Mouse (Mus musculus): ENCODE measurements around the gene Dab1.

Gene Dab1

DNA sequence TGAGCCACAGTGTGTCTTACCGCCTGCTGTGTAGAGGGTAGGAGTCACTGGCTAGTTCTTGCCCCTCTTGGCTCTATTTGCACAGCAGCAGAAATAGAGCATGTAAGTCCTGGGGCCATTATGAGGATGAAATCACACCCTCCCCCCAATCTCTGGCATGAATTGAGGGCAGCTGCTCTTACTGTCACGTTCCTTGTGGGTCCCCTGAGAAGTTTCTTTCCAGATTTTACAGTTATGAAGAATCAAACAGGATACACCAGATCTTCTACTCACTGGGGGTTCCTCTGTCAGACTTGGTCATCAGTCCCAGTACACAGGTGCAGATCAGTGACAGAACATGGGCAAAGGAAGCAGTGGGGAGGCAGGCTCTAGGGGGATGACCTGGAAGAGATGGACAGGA lies 825.8 kb downstream of the Dab1 start:
- DNase-seq (ENCODE audit: low spot score in 2 of 2) = no peak

DNA sequence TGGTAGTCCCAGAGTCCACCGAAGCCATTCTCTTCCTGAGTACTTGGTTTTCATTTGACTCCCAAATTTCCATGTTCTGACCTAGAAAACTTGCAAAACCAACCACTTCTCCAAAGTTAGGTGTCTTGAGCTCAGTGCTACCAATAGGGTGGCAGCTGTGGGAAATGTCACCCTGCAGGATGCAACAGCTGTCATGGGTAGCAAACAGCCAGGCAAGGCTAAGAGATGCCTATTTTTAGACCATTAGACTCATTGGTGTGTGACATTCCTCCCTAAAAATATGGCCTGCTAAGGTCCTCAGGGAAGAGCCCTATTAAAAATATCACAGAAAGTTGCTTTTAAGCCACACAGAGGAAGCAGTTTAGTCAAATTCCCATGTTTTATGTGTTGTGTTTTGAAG lies 829.0 kb downstream of the Dab1 start:
- DNase-seq (ENCODE audit: low spot score in 2 of 2) = no peak

DNA sequence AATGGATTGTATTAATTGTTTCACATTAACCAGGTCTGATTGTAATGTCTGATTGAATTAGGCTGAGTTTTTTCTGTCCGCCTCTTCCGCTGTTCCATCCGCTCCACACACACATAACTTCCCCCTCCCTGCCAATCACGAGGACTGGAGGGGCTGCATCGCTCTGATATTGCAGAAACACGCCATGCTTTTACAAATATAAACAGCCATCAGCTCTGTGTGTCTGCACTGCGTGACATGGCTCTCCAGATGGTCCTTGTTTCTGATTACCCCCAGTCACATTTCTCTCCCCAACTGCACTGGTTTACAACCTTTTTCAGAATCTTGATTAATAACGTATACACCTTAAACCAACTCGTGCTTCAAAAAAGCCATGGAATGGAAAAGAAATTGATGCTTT lies 831.5 kb downstream of the Dab1 start:
- DNase-seq (ENCODE audit: low spot score in 2 of 2) = no peak

DNA sequence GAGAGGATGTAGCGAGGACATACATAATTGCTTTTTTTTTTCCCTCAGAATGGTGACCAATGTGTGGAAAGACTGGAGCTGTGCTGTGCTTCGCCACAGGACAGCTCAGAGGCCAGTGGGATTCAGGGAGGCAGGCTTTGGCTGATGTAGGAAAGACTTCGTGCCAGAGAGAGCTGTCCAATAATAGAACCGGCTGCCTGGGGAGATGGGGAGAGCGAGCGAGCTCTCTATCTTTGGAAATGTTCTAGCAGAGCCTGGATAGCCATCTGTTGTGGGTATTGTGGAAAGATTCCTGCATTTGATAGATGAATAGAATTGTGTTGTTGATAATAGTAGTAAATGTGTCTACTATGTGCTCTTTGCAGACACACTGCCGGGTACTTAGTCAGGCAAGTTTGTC lies 833.4 kb downstream of the Dab1 start:
- DNase-seq (ENCODE audit: low spot score in 2 of 2) = no peak

DNA sequence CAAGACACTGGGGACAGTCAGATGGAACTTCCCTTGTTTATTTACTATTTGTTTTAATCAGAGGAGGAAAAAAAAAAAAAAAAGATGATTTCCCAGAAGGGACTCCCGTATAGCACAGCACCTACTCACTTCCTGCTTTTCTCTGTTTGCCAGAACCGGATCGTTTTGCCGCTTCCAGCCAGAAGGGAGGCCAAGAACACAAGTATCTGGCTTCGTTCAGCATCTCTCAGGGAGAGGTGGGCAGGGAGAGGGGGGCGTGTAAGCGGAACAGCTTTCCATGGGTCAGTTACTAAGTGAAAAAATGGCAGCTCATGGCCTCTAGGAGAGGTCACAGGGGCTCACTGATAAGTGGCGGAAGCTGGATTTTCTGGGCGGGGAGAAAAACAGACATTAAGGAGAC lies 836.0 kb downstream of the Dab1 start:
- DNase-seq (ENCODE audit: low spot score in 2 of 2) = no peak

GRCm38 (mm10) chr4:104455760-104456159 lies 836.6 kb downstream of the Dab1 start:
- no peak for DNase-seq (ENCODE audit: low spot score in 2 of 2)

DNA sequence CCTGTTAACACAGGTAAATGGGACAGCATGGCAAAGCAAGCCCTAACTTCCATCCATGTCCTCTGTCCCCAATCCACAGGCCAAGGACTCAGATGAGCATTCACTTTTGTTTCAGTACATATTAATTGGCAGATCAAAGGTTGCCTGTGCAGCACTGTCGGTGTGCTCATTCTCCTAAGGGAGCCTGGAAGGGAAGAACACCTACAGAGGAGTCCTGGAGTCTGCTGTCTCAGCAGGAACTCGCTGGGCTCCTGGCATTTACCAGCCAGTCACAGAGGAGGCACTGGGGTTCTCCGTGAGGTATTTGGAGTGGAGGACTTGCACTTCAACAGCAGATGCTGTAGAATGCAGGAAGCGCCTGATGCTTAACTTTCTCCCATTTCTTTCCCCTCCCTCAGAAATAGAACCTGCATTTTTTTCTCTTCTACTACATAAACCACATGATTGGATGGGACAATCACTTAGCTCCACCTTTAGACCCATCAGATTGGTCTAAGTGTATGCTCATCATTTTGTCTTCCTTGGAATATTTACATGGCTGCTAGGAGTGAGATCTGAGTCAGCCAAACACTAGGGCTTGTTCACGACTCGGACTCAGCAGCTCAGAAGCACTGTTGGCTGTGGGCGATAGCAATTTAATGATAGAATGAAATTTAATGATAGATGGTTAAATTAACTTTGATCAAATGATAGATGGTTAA lies 837.2 kb downstream of the Dab1 start:
- no peak for DNase-seq (ENCODE audit: low spot score in 2 of 2)

DNA sequence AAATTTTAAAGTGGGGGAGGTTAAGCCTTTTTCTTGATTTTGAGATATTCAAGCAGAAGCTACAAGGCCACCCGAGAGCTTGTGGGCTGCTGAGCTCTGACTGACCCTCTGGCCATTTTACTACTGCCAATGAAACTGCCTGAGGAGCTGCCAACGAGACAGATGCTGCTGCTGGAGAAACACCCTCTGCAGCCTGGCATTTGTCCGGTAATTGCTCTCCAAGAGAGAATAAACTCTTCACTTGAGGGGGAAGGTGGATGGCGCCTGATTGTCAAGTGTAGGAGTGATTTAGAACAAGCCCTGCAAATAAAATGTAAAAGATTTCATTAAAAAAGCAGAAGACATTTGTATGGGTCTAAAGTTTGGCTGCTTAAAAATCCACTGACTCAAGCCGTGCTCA lies 839.6 kb downstream of the Dab1 start:
- DNase-seq (ENCODE audit: low spot score in 2 of 2) = no peak

DNA sequence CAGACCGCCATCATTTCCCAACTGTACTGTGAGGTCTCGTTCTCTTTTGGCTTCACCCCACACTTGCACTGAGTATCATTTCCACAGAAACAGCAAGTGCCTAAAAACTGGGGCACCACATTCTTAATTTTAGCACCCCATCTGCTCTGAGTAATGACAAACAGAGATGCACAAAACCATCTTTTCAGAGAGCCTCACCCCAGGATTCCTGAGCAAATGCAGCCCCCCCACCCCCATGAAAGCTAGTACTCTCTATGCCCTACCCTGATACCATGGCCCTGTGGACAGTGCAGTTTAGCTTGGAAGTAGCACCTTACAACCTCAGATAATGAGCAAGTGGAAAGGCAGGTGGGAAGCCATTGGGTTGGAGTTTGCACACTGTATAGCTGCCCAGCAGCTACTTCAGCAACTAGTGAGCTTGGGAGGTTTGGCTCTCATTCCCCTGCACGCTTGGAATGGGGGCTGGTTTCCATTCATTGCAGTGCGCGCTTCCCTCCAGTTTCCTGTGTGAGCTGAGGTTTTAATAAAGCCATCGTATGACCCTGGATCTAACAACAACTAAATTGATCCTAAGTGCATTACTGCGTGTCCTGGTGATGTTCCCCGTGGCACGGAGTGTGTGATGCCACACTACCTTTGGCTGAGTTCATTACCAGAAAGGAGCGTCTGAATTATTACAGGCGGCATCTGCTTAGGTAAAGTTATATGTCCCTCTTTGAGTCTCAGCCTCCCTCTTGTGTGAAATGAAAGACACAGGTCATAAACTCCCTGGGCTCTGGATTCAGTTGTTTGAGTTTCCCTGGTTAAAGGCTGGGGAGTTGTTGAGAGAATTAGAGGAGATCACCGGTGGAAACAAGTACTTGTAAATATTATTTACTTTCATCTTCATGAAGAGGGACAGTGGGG lies 842.2 kb downstream of the Dab1 start:
- no peak for DNase-seq (ENCODE audit: low spot score in 2 of 2)

DNA sequence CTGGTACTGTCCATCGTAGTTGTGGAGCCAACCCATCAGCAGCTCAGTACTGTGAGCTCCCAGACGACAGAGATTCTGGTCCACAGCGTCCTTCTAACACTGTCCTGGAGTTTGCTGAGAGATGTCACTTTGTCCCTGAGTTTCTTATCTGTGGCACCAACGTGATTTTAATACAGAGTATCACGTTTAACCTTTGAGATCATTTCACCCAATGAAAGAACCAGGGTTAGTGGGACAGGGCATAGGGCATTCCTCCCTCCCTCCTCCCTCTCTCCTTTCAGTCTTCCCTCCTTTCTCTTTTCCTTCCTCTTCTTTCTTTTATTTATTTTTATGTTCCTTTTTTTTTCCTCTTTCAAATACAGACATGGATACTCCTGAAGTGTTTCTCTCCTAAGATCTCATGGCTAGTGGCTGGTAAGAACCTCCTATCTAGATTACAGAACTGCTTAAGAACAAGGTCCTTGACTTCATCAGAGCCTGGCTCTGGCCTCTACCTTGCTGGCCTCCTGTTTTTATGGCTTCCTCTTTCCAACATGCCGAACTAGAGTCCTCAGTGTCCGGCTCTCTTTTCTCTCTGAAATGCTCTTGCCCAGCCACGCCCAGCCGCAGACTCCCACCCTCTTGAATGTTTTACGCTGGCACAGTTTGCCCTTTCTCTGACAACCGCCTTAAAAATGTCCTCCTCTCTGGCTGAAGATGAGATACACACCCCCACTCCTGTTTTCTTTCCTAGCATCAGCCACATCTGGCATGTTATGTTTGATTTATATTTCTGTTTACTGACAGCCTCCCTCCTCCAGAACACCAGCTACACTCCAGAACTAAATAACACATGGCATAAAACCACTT lies 844.0 kb downstream of the Dab1 start:
- no peak for DNase-seq (ENCODE audit: low spot score in 2 of 2)

- no peak for DNase-seq (ENCODE audit: low spot score in 2 of 2)
Measured at GRCm38 (mm10) chr4:104463781-104464170, 844.6 kb downstream of the Dab1 start.

GRCm38 (mm10) chr4:104465594-104465993 lies 846.4 kb downstream of the Dab1 start:
- DNase-seq (ENCODE audit: low spot score in 2 of 2) = no peak

DNA sequence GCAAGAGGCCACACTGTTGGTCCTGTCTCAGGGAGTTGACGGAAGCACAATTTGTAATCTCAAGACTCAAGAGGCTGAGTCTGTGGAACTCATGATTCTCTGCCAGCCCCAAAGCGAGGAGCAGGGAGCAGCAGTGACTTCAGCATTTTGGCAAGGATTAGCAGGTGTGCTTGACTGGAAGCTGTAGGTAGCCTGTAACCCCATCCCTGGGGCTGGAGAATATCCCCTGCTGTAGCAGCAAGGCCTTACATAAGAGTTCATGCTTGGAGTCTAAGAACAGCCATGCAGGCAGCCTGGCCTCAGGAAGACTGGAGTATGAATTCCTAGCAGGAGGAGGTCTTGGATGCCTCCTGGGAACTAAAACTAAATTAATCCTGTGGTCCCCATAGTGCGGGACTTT lies 849.5 kb downstream of the Dab1 start:
- DNase-seq (ENCODE audit: low spot score in 2 of 2) = no peak

DNA sequence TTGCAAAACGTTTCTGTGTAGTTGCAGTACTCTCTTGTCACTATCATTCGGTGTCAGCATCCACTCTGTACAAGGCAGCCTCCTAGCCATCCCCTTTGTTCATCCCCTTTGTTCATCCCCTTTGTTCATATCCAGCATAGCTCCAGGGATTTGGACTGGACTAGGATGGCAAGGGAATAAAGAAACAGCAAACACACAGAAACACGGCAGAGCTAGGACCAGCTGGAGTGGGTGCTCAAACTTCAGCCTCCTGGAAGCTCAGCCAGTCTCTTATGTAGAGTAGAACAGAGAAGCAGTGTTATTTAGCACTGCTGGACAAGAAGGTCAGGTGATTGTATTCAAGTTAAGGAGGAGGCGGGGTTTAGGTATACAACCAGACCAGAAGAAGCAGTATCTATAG lies 853.8 kb downstream of the Dab1 start:
- no peak for DNase-seq (ENCODE audit: low spot score in 2 of 2)

DNA sequence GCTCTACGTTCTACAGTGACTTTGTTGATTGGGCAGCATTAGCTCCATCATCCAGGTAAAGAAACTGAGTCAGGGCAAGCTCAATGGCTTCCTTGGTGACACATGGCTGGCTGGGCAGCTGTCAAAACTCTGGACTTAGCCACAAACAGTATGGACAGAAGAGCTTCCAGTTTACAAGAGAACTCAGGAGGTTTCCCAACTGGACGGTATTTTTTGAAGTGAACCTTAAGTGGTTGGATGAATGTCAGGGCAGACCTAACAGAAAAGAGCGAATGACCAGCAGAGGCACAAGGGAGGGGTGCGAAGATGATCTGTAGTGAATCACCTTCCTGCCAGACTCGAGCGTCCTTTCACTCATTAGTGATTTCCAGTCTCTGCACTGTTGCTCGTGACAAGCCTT lies 857.7 kb downstream of the Dab1 start:
- no peak for DNase-seq (ENCODE audit: low spot score in 2 of 2)

DNA sequence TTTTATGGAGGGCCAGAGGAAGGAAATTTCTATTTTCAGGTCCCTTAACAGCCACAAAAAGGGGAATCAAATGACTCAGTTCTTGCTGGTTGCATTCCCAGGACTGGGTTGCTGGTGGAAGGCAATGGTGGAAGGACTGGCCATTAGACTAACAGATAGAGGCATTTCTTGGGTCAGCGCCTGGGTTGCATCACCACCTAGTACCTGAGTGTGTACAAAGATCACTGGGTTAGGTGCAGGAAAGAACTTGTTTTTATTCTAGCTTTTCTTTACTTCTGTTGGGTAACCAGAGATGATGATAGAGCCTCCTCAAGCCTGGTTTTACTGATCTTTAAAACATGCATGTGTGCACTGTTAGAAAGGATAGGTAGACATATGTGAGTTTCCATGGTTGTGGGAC lies 864.8 kb downstream of the Dab1 start:
- DNase-seq (ENCODE audit: low spot score in 2 of 2) = no peak

DNA sequence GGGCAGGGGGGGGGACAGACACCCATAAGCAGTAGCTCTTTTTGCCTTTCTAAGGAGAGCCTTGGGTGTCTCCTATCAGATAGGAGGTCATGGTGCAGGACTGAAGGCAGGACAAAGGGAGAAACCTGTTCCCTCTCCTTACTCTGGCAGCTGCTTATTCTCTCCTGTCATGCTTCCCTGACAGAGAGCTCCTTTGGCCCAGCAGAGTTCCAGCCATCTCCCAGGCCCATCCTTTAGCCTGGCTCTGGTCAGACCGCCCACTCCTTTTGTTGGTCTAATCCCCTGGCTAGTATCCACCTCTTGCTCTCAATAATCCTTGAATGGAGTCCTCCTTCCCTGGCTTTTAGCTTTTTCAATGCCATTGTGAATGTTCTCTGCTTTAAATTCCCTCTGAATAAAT lies 878.1 kb downstream of the Dab1 start:
- no peak for DNase-seq (ENCODE audit: low spot score in 2 of 2)

DNA sequence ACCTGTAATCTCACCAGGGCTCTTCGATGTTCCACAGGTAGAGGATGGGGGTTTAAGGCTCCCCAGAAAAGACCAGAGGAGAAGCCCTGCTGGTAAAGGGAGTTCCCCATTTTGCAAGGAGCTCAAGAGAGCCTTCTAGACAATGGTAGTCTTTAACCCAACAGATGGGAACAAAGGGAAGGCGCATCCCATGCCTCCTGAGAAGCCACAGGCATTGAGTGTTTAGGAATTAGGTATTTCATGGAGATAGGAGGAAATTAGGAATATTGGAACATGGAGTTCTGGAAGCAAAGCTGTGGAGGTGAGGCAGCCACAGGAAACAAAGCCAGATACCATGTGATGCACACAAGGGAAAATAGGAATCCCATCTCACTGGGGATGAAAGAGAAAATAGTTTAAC lies 881.0 kb downstream of the Dab1 start:
- DNase-seq (ENCODE audit: low spot score in 2 of 2) = no peak

DNA sequence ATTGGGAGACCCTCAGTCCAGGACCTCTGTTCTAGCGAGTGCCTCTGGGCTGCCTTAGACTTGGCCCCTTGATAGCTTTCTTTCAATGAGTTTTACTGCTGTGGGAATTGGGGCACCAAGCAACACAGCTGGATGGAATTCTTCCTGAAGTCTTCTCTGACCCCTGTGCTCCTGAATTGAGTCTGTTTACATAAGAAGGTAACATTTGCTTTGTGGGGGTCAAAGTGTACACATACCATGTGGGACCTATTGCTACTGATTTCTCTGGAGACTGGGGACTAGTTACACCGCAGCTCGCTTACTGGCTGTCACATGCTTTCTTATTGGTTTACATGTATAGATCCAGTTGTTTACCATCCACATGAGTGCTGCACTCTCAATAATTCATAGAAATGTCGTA lies 881.5 kb downstream of the Dab1 start:
- DNase-seq (ENCODE audit: low spot score in 2 of 2) = no peak

GRCm38 (mm10) chr4:104501245-104501644 lies 882.1 kb downstream of the Dab1 start:
- DNase-seq (ENCODE audit: low spot score in 2 of 2) = no peak

DNA sequence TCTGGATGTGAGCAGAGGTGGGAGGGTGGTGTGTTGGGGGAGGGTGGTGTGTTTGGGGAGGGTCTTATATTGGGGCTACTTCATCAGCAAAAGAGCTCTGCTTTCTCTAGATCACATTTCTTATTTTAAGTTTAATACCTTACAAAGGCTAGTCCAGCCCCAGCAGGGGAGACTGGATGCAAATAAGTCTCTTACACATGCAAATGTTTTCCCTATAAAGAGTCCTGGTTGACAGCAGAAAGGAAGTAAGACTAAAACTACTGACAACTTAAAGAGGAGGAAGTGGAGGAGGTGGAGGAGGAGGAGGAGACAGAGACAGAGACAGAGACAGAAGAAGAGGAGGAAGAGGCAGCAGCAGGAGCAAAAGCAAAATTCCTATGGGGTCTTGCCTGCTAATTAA lies 885.8 kb downstream of the Dab1 start:
- DNase-seq (ENCODE audit: low spot score in 2 of 2) = no peak

- no peak for DNase-seq (ENCODE audit: low spot score in 2 of 2)
Measured at GRCm38 (mm10) chr4:104509230-104509985, 890.2 kb downstream of the Dab1 start.
